Mouse (Mus musculus) macrophage (primary cell): ENCODE measurements at regions not wholly inside any gene's neighbourhood (a gene's known extent, or its start where the extent isn't known, plus 50 kb on each side); places are given as distances from the start of the nearest gene placed in this dataset.

Experiments
- H3K27ac ChIP-seq: fragments of 350-480 bp; formaldehyde crosslinking; 2 replicates; pipeline ENCODE4 v1.9.0; 2021
- H3K36me3 ChIP-seq: fragments of 350-480 bp; formaldehyde crosslinking; 2 replicates; pipeline ENCODE4 v1.9.0; 2021; ENCODE audit errors: inconsistent target
- H3K4me3 ChIP-seq: fragments of 350-480 bp; formaldehyde crosslinking; 2 replicates; pipeline ENCODE4 v1.9.0; 2021; ENCODE audit errors: inconsistent target
- H3K79me2 ChIP-seq: fragments of 350-480 bp; formaldehyde crosslinking; 2 replicates; pipeline ENCODE4 v1.9.0; 2021; ENCODE audit errors: inconsistent target
- WGBS: methylation state at CpG from one replicate; pipeline ENCODE4 v1.1.7; 2026; ENCODE audit warnings: inconsistent platforms; ENCODE audit not compliant: missing documents; 5-methylcytosine and 5-hydroxymethylcytosine counted together

DNA sequence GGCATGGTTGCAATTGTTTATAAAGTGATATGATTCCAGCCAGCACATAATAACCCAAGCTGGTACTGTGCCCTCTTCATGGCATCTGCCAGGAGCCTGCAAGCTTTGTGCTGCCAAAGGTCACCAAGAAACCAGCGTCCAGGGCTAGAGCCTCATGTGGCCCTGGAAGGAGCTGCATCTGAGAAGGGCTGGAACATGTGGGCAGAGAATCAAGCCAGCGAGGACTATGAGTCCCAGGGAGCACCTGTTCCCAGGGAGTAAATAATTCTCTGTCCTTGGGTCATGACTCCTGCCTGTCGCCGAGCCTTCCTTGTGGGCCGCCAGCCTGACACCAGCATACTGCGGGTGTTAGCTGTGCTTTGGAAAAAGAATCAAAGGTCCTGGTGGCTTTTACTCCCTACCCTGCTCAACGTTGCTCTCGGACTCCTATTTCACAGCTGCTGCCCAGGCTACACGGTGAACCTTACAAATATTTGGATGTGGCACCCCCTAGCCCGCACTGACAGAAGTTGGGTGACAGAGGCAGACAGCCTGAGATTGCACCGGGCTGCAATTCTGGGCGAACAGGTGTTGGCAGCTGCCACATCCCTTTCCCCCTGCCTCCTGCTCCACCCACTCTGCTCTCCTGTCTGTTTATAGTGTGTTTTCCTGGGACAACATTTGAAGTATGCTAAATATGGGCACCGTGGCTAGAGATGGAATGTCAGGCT lies 99.5 kb upstream of the Serbp1 start:
- Histone ChIP-seq H3K79me2 (no peaks in the 10 kb centered on the region), H3K27ac (no peak overlapping the region), H3K36me3 (no peaks in the 10 kb centered on the region), H3K4me3 (no peak overlapping the region)
- WGBS = 85% methylated on average over 10 of the region's 13 CpGs

DNA sequence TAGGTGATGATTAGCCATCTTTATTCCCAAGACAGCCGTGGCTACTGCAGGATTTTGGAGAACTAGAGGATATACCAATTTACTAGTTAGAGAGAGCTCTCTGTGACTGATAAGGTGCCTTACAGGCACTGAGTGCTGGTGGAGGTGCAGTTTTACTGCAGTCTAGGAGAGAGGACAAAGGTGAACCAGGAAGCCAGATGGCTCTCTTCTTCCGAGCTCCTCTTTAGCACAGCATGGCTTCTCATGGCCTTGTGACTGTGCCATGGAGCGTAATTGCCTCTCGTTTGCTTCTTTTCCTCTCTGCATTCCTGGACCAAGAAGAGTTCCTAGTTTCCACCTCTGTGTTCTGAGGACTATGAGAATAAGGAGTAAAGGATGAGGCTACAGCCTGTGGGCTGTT lies 100.2 kb upstream of the Gadd45a start:
- H3K27ac ChIP-seq = no peak overlapping the region
- no peak overlapping the region for H3K4me3 ChIP-seq
- WGBS = 98% methylated on average over 4 of the region's 4 CpGs
- no peaks in the 10 kb centered on the region for H3K36me3 ChIP-seq
- H3K79me2 ChIP-seq = no peaks in the 10 kb centered on the region

DNA sequence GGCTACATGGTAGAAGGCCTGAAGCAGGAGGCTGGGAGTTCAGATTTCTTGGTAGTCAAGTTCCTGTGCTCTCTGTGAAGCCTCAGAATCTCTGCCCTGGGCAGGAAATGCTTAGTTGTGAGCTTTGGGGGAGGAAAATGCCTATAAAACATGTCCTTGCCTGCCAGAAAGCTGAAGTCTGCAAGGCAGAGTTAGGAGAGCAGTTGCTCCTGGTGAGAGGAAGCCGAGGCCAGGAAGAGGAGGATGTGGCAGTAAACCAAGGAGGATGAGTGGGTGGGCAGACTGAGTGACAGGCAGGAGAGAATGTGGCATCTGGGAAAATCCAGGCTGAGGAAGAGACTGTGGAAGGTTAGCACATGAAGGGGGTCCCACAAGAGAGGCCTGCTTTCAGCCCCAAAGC lies 97.7 kb upstream of the Gadd45a start:
- 46% methylated on average over 1 of the region's 1 CpGs for WGBS

DNA sequence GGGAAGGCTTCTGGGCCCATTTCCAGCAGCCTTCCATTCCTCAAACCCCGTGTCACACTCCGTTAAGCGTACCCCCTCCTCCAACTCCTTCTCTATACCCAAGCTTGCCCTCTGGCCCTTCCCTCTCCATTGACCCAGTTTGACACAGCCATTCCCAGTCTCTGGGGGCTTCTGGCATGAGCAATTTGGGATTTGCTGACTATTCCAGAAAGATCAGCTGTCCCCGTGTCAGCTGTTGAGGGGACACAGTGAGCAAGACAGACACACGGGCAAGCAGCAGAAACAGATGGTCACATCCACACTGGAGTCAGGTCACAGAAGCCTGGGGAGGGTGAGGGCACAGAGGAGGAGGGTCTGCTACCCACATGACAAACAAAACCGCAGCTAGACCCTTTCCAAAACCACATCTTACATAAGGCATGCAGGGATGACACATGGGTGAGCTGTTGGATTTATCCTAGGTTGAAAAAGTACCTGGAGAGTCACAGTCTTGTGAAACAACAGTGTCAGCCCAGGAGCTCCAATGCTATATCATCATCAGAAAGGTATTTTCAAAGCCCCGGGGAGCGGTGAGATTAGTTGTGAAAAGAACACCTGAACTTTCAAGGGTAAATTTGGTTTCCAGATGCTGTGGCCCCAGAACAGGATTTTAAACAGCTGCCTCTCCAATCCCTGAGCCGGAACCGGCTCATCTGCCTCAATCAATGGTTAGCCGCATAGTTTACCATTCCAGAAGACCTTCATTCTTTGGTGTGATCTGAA lies 93.5 kb upstream of the Gadd45a start:
- no peaks in the 10 kb centered on the region for H3K36me3 ChIP-seq
- no peak overlapping the region for H3K27ac ChIP-seq
- WGBS = 87% methylated on average over 11 of the region's 11 CpGs
- no peak overlapping the region for H3K4me3 ChIP-seq
- no peaks in the 10 kb centered on the region for H3K79me2 ChIP-seq

More for the DNA sequence above, 97.7 kb upstream of the Gadd45a start:
- Histone ChIP-seq H3K79me2 (no peaks in the 10 kb centered on the region), H3K4me3 (no peak overlapping the region), H3K36me3 (no peaks in the 10 kb centered on the region), H3K27ac (0 out of 2 replicates have a peak overlapping the region, but pooled peaks have one; percentile 2)

DNA sequence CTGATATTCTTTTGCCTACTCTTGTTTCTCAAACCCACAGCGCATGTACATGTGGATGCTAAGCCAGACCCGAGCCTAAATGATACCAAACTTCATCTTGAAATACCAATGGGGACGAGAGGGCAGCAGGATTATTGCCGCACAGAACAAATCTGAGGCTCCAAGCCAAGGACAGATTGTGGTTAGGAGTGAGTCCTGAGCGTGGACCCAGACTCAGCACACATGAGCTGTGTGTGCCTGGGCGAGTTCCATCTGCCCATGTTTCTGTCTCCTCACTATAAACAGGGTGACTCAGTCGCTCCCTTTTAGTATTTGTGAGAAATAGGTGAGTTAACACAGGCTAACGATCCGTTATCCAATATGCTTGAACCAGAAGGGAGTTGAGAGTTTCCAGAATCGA lies 92.4 kb upstream of the Gadd45a start:
- no peak overlapping the region for H3K4me3 ChIP-seq
- no peaks in the 10 kb centered on the region for H3K79me2 ChIP-seq
- peak overlapping the region; percentile 51; the same call in 1 of the 2 replicates for H3K27ac ChIP-seq
- 64% methylated on average over 10 of the region's 10 CpGs for WGBS
- H3K36me3 ChIP-seq = no peaks in the 10 kb centered on the region

DNA sequence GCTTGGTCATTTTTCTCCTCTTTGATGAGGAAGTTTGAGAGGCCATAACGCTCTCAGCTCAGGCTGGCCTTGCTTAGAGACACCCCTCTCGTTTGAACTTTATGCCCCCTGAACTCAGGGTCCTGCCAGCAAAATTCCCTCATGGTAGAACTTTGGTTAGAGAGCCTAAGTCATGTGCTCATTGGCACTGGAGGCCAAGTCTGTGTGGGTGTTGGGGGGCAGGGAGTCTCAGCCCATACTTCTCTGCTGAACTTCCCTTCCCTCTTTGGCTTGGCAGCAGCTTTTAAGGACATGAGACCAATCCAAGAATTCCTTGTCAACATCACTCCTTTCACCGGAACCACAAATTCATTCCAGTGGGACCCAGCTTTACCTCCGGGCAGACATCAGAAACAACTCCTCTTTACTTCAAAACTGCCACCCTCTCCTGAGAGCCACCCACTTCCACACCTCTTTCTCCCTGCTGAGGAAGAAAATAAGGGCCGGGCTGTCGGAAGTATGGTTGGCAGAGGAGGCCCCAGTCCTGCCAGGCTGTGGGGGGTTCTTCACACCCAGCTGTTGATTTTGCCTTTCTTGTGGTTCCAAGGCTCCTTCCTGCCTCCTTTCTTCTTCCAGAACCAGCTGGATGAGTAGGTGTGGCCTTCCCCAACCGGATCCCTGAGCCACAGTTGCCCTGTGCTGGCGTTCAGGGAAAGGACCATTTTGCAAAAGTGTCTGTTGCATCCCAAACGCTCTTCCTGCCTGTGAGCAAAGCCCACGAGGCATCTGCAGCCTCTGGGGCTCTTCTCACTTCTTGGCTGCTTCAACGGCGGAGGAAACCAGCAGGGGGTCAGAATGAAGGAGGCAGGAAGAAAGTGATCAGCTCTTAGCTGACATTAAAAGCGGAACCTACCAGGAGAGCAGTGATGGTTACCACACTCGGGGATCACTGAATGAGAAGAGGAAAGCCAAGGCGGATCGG lies 91.5 kb upstream of the Gadd45a start:
- no peaks in the 10 kb centered on the region for H3K79me2 ChIP-seq
- 21% methylated on average over 16 of the region's 16 CpGs for WGBS
- H3K36me3 ChIP-seq = no peaks in the 10 kb centered on the region
- no peak overlapping the region for H3K4me3 ChIP-seq
- H3K27ac ChIP-seq = peak overlapping the region; percentile 51

DNA sequence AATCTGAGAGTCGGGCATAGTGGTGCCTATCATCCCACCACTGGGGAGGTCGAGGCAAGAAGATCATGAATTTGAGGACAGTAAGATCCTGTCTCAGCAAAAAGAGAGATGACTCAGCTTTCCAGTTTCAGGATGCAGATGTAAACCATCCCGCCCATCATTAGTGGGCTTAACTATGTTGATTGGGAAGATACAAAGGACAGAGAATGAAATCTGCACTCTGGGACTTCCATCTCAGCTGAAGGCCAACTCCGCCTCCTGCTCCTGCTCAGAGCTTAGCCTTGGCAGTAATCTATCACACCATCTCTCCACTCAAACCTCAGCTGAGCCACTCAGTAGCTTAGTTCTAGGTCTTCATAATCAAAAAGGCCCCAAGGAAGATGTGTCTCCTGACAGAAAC lies 90.5 kb upstream of the Gadd45a start:
- Histone ChIP-seq H3K36me3 (no peaks in the 10 kb centered on the region), H3K79me2 (no peaks in the 10 kb centered on the region), H3K27ac (no peak overlapping the region), H3K4me3 (no peak overlapping the region)
- 83% methylated on average over 4 of the region's 4 CpGs for WGBS

DNA sequence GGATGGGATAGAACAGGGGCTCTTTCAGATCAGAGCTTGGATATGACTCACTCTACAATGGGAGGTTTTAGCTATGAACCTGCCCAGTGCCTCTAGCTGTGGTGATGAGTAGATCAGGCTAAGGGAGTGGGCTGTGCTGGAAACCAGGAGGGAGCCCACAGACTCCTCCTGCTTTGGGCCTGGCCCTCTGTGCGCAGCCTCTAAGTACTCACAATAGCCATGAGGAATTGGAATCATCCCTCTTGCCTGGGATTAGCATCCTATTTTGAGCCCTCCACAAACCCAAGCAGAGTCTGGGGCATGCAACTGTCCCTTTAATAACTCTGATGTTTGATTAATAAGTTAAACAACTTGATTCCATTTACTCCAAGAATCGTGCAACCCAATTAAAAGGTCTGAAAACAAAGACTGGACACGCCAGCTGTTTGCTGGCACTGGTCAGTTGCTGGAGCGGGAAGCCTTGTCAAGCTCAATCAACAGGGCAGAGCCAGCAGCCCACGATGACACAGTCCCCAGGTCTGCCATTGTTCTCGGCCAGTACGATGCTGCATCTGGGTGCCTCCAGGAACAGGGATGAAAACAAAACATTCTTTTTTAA lies 88.6 kb upstream of the Gadd45a start:
- Histone ChIP-seq H3K27ac (no peak overlapping the region), H3K36me3 (no peaks in the 10 kb centered on the region), H3K4me3 (no peak overlapping the region), H3K79me2 (no peaks in the 10 kb centered on the region)
- 96% methylated on average over 7 of the region's 7 CpGs for WGBS

DNA sequence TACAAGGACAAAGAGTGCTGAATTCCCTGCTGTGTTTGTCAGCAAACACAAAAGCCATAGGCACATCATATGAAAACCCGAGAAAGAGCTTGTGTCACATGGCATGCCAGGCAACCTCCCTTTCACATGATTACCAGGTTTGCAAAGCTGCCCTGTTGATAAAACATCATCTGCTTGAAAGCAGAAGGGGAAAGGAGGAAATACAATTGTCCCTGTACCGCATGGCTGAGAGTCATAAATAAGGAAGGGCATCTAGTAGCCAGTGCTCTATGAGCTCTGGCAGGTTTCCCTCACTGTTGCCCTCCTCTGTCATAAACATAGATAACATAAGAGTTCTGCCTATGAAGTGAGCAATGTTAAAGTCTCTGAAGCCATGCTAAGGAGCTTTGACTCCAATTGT lies 86.8 kb upstream of the Gadd45a start:
- H3K4me3 ChIP-seq = no peak overlapping the region
- H3K27ac ChIP-seq = peak overlapping the region; percentile 28
- no peaks in the 10 kb centered on the region for H3K36me3 ChIP-seq
- WGBS = 3% methylated on average over 2 of the region's 2 CpGs
- H3K79me2 ChIP-seq = no peaks in the 10 kb centered on the region

DNA sequence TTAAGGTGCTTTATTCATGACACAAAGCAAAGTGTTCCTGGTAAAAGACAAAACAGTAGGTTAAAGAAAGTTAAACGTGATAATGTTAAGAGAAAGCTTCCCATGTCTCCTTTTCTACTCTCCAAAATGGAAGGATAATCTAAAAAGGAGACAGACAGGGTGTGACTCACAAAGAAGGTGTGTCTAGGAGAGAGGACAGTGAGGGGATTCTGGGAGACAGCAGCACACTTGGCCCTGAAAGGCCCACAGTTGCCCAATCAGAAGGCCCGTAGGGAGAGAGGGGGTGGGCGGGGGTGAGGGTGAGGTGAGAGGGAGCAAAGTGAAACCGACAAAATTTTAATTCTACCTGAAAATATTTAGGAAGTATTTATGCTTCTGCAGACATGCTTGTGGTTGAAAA lies 85.8 kb upstream of the Gadd45a start:
- Histone ChIP-seq H3K36me3 (no peaks in the 10 kb centered on the region), H3K27ac (no peak overlapping the region)
- WGBS = 77% methylated on average over 3 of the region's 4 CpGs

DNA sequence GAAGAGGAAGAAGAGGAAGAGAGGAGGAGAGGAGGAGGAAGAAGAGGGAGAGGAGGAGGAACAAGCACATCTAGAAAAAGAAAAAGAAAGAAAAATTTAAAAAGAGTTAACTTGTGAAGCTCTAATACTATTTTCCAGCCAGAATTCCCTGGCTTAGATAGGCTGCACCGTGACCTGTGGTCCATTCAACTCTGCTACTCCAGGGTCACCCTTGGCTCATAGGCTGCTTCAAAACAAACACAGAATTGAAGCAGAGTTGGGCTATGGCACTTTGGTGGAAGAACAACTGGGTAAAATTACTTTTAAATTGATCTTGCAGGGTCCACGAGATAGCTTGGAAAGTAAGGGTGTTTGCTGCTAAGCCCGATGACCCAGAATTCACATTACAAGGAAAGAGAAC lies 79.0 kb upstream of the Gadd45a start:
- Histone ChIP-seq H3K79me2 (no peaks in the 10 kb centered on the region), H3K36me3 (no peaks in the 10 kb centered on the region), H3K4me3 (no peak overlapping the region), H3K27ac (no peak overlapping the region)
- 95% methylated on average over 3 of the region's 3 CpGs for WGBS

More for the DNA sequence above, 85.8 kb upstream of the Gadd45a start:
- no peak overlapping the region for H3K4me3 ChIP-seq
- no peaks in the 10 kb centered on the region for H3K79me2 ChIP-seq

DNA sequence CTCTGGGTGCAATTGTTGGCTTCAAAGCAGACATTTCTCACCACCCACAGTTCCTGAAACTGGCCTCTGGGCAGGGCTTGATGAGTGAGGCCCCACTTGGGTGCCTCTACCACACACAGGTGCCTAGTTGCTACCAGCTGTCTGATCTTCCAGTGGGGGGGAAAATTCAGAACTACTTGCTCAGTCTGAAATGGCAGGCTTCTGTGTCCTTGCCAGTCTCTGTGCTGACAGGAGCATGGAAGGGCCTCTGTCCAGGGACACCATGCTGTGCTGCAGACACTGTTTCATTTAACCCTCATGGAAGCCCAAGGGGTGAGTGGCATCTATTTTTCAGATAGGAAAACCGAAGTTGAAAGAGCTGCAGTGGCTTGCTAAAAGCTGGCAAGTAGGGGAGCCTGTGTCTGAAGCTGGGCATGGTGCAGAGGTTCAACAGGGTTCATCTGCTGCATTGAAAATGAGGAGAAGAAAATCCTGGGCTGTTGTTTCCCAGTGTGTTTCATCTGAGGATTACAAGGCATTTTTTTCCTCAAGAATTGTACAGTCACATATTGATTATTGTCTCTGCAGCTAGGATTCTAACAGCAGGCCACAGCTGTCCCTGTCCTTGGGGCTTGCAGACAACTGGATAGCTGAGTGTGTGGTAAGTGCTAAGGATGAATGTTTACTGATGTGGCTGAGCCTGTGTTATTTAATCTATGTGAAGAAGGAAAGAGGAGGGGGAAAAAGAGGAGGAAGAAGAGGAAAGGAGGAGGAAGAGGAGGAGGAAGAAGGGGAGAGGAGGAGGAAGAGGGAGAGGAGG lies 78.4 kb upstream of the Gadd45a start:
- H3K36me3 ChIP-seq = no peaks in the 10 kb centered on the region
- H3K79me2 ChIP-seq = no peaks in the 10 kb centered on the region
- no peak overlapping the region for H3K27ac ChIP-seq
- WGBS = 53% methylated on average over 1 of the region's 1 CpGs
- no peak overlapping the region for H3K4me3 ChIP-seq

DNA sequence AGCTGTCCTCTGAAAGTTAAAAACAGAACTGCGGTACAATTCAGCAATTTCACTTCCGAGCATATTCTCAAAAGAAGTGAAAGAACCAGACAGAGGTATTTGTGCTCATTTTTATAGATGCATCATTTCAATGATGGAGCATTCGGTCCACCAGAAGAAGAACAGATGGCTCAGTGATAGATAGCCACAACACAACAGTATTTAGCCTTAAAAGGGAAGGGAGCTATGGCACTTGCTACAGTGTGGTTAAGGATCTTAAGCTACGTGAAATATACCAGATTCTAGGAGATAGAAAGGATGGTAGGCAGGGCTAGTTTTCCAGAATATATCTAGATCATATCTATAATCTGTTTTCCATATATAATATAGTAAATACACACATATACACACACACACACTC lies 77.5 kb upstream of the Gadd45a start:
- Histone ChIP-seq H3K36me3 (no peaks in the 10 kb centered on the region), H3K79me2 (no peaks in the 10 kb centered on the region), H3K27ac (no peak overlapping the region), H3K4me3 (no peak overlapping the region)
- 91% methylated on average over 4 of the region's 4 CpGs for WGBS
